Mouse (Mus musculus) limb, embryonic 12.5 days (tissue): ENCODE results near the gene Vmn1r201. TPM values are rescaled to one million over a fixed set of nuclear protein-coding genes. Genes with fewer than 3 reads are reported as not detected.

ENCODE experiments used
- ATAC-seq: fragments of 200-750 bp; cut with Nextera tagmentation; 2 replicates; pipeline ENCODE4 v1.8.0; 2017; ENCODE audit warnings: low read depth, moderate TSS enrichment; ENCODE audit not compliant: insufficient number of reproducible peaks, insufficient read depth, low FRiP score, low TSS enrichment
- H3K27ac ChIP-seq: fragments of 300-500 bp; sonication (generic); 2 replicates; pipeline ENCODE4 v1.5.1; 2016; ENCODE audit warnings: mild to moderate bottlenecking, moderate library complexity
- H3K27me3 ChIP-seq: fragments of 300-500 bp; sonication (generic); 2 replicates; pipeline ENCODE4 v1.6.1; 2016; ENCODE audit warnings: mild to moderate bottlenecking, moderate library complexity
- H3K36me3 ChIP-seq: fragments of 300-500 bp; sonication (generic); 2 replicates; pipeline ENCODE4 v1.6.1; 2016; ENCODE audit warnings: mild to moderate bottlenecking, moderate library complexity
- H3K4me1 ChIP-seq: fragments of 300-500 bp; sonication (generic); replicated peaks from 2 replicates; pipeline ENCODE4 v1.6.1; 2016
- H3K4me2 ChIP-seq: fragments of 300-500 bp; sonication (generic); 2 replicates; pipeline ENCODE4 v1.6.1; 2016; ENCODE audit warnings: mild to moderate bottlenecking, moderate library complexity
- H3K4me3 ChIP-seq: fragments of 300-500 bp; sonication (generic); replicated peaks from 2 replicates; pipeline ENCODE4 v1.5.1; 2016; ENCODE audit warnings: mild to moderate bottlenecking
- H3K9ac ChIP-seq: fragments of 300-500 bp; sonication (generic); replicated peaks from 2 replicates; pipeline ENCODE4 v1.6.1; 2016; ENCODE audit warnings: mild to moderate bottlenecking, moderate library complexity
- H3K9me3 ChIP-seq: fragments of 300-500 bp; sonication (generic); 2 replicates; pipeline ENCODE4 v1.6.1; 2016; ENCODE audit warnings: mild to moderate bottlenecking, moderate library complexity
- WGBS: fragments of 180-500 bp; shearing (Covaris S2); methylation state at CpG from one replicate; pipeline ENCODE4 v1.1.7; 2016; 5-methylcytosine and 5-hydroxymethylcytosine counted together
- polyA plus RNA-seq: library from polyadenylated mRNA; unstranded; fragments of >200 nt; fragmentation: Nextera tagmentation; extraction: Ambion mirVana; gene quantifications from 2 replicates; pipeline ENCODE4 v1.2.1, GENCODE M21; 2016

The Vmn1r201 gene
- not detected in 2 replicates for polyA plus RNA-seq

GRCm38 (mm10) chr13:22471623-22472022 lies at the start of gene Vmn1r201:
Gene Vmn1r201 (plus strand): TSS chr13:22471923.
- no peak for ATAC-seq
- H3K4me1 ChIP-seq = no peaks in the 10 kb centered on the region
- H3K9me3 ChIP-seq = no peaks in the 10 kb centered on the region
- no peak within 1 kb of the TSS for H3K27ac ChIP-seq
- no peak within 1 kb of the TSS for H3K4me2 ChIP-seq
- H3K9ac ChIP-seq = no peak within 1 kb of the TSS
- no peaks in the 10 kb centered on the region for H3K36me3 ChIP-seq
- H3K4me3 ChIP-seq = no peak within 1 kb of the TSS
- WGBS = 24% methylated on average over 1 of the region's 1 CpGs
- no peaks in the 10 kb centered on the region for H3K27me3 ChIP-seq

GRCm38 (mm10) chr13:22455145-22455544 lies 16.6 kb upstream of the Vmn1r201 start:
- no peaks in the 10 kb centered on the region for H3K4me1 ChIP-seq
- no peak overlapping the region for H3K4me2 ChIP-seq
- no peak for ATAC-seq
- H3K4me3 ChIP-seq = no peak overlapping the region
- H3K27ac ChIP-seq = no peak overlapping the region
- no peaks in the 10 kb centered on the region for H3K36me3 ChIP-seq
- no peaks in the 10 kb centered on the region for H3K9me3 ChIP-seq
- H3K27me3 ChIP-seq = no peaks in the 10 kb centered on the region
- no peak overlapping the region for H3K9ac ChIP-seq

GRCm38 (mm10) chr13:22502431-22502830 lies 30.7 kb downstream of the Vmn1r201 start:
- Histone ChIP-seq H3K36me3 (no peaks in the 10 kb centered on the region), H3K9ac (no peak overlapping the region), H3K4me1 (no peaks in the 10 kb centered on the region), H3K9me3 (no peaks in the 10 kb centered on the region), H3K4me2 (no peak overlapping the region), H3K4me3 (no peak overlapping the region), H3K27ac (no peak overlapping the region), H3K27me3 (no peaks in the 10 kb centered on the region)
- no peak for ATAC-seq
- 80% methylated on average over 3 of the region's 3 CpGs for WGBS

- Histone ChIP-seq H3K4me1 (no peaks in the 10 kb centered on the region), H3K4me3 (no peak within 1 kb of the TSS), H3K27me3 (no peaks in the 10 kb centered on the region), H3K27ac (no peak within 1 kb of the TSS), H3K36me3 (no peaks in the 10 kb centered on the region), H3K9ac (no peak within 1 kb of the TSS), H3K9me3 (no peaks in the 10 kb centered on the region), H3K4me2 (no peak within 1 kb of the TSS)
- no peak for ATAC-seq
These were observed 33.6 kb downstream of the Vmn1r201 start, which contains the start of gene Vmn1r202 for GRCm38 (mm10) chr13:22505281-22505680. Gene Vmn1r202 (minus strand): TSS chr13:22505381.

GRCm38 (mm10) chr13:22517814-22518213 lies 46.1 kb downstream of the Vmn1r201 start, which contains the start of gene Vmn1r203:
Gene Vmn1r203 (plus strand): TSS chr13:22518114.
- Histone ChIP-seq H3K4me1 (no peaks in the 10 kb centered on the region), H3K27ac (no peak within 1 kb of the TSS), H3K9ac (no peak within 1 kb of the TSS), H3K27me3 (no peaks in the 10 kb centered on the region), H3K36me3 (no peaks in the 10 kb centered on the region), H3K4me2 (no peak within 1 kb of the TSS), H3K9me3 (no peaks in the 10 kb centered on the region), H3K4me3 (no peak within 1 kb of the TSS)
- no peak for ATAC-seq

Other genes with a start within 250 kb of the Vmn1r201 start
- not detected in 2 replicates for gene Vmn1r193, start 248.8 kb upstream of the Vmn1r201 start, polyA plus RNA-seq
- not detected in 2 replicates for gene Vmn1r194, start 227.7 kb upstream of the Vmn1r201 start, polyA plus RNA-seq
- not detected in 2 replicates for gene Vmn1r195, start 201.4 kb upstream of the Vmn1r201 start, polyA plus RNA-seq
- gene Vmn1r196, start 182.0 kb upstream of the Vmn1r201 start, polyA plus RNA-seq = not detected in 2 replicates
- not detected in 2 replicates for gene Vmn1r197, start 147.3 kb upstream of the Vmn1r201 start, polyA plus RNA-seq
- gene Vmn1r198, start 121.6 kb upstream of the Vmn1r201 start, polyA plus RNA-seq = not detected in 2 replicates
- gene Vmn1r199, start 92.1 kb upstream of the Vmn1r201 start, polyA plus RNA-seq = not detected in 2 replicates
- gene Vmn1r200, start 81.5 kb upstream of the Vmn1r201 start, polyA plus RNA-seq = not detected in 2 replicates
- gene Vmn1r202, start 33.5 kb downstream of the Vmn1r201 start, polyA plus RNA-seq = not detected in 2 replicates
- not detected in 2 replicates for gene Vmn1r203, start 46.2 kb downstream of the Vmn1r201 start, polyA plus RNA-seq
- not detected in 2 replicates for gene Vmn1r204, start 81.3 kb downstream of the Vmn1r201 start, polyA plus RNA-seq
- not detected in 2 replicates for gene Vmn1r205, start 121.1 kb downstream of the Vmn1r201 start, polyA plus RNA-seq
- gene Vmn1r206, start 152.3 kb downstream of the Vmn1r201 start, polyA plus RNA-seq = not detected in 2 replicates